Mouse (Mus musculus) macrophage (primary cell): ENCODE data around the gene Snx5. TPM values are rescaled to one million over a fixed set of nuclear protein-coding genes. Genes with fewer than 3 reads are reported as not detected.

Experiments used
- H3K27ac ChIP-seq: fragments of 350-480 bp; formaldehyde crosslinking; 2 replicates; pipeline ENCODE4 v1.9.0; 2021
- H3K36me3 ChIP-seq: fragments of 350-480 bp; formaldehyde crosslinking; 2 replicates; pipeline ENCODE4 v1.9.0; 2021; ENCODE audit errors: inconsistent target
- H3K4me3 ChIP-seq: fragments of 350-480 bp; formaldehyde crosslinking; 2 replicates; pipeline ENCODE4 v1.9.0; 2021; ENCODE audit errors: inconsistent target
- H3K79me2 ChIP-seq: fragments of 350-480 bp; formaldehyde crosslinking; 2 replicates; pipeline ENCODE4 v1.9.0; 2021; ENCODE audit errors: inconsistent target
- WGBS: methylation state at CpG from one replicate; pipeline ENCODE4 v1.1.7; 2026; ENCODE audit warnings: inconsistent platforms; ENCODE audit not compliant: missing documents; 5-methylcytosine and 5-hydroxymethylcytosine counted together
- polyA plus RNA-seq: library from polyadenylated mRNA; stranded (reverse); fragments of 250-400 nt; gene quantifications from 3 replicates; pipeline ENCODE4 v1.2.4, GENCODE M21; 2018; ENCODE audit warnings: inconsistent platforms

Gene Snx5
- polyA plus RNA-seq, 1 experiment from 2014 or later: 688 TPM

DNA sequence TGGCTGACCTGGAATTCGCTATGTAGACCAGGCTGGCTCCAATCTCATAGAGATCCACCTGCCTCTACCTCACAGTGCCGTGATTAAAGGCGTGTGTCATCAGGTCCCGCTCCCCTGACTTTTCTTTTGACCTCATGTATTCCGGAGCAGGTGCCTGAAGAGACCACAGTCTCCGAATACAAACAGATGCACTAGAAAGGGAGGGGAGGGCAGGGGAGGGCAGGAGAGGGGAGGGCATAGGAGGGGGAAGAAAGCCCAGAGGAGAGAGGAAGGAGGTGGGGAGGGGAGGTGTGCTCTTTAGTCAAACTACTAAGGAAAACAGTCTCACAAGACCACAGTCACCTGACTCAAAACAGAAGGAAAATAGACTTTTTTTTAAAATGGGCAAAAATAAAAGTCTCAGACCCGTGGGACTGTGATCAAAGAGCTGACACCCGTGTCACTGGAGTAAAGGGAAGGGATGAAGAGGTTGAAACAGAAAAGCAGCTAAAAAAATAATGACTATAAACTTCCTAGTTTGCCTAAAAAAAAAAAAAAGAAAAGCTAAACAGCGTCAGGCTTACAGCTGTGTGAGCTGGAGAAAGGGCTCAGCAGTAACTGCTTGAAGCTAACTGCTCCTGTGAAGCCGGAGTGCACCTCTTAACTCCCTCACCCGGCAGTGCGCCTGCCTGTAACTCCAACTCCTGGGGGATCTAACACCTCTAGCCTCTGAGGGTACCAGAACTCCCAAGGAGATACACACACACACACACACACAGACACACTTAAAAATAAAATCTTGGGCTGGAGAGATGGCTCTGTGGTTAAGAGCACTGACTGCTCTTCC is 42.0 kb downstream of the Snx5 start:
- 59% methylated on average over 8 of the region's 12 CpGs for WGBS
- no peak overlapping the region for H3K4me3 ChIP-seq
- no peaks in the 10 kb centered on the region for H3K36me3 ChIP-seq
- H3K79me2 ChIP-seq: no peaks in the 10 kb centered on the region
- H3K27ac ChIP-seq: no peak overlapping the region

DNA sequence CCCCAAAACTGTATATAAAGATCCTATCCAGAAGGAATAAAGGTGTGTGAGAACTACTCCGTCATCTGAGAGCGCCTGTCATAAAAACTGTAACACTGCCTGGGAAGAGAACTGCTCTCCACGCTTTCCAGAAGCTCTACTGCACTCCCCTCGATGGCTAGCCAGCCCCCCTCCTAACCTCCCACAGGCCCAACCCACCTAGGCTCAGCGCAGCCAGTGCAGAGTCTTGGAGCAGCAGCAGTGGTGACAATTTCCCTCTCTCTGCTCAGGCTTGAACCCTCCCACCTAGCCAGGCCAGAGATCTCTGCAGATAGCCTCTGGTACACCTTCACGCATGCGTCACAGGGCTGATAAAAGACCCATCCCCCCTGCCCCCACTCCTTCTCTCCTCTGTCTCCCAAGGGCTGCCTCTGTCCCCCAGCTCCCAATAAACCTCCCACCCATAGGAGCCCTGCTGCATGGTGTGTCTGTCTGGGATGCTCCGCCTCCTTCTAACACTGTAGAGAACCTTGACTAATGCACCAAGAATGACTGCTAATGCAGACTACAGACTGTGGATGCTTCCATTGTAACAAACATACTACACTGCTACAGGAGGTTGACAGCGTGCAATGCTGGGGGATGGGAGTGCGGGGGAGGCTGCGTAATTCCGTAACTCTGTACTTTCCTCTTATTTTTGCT is 43.7 kb downstream of the Snx5 start:
- no peaks in the 10 kb centered on the region for H3K79me2 ChIP-seq
- no peaks in the 10 kb centered on the region for H3K36me3 ChIP-seq
- H3K4me3 ChIP-seq: no peak overlapping the region
- 94% methylated on average over 10 of the region's 12 CpGs for WGBS
- no peak overlapping the region for H3K27ac ChIP-seq

DNA sequence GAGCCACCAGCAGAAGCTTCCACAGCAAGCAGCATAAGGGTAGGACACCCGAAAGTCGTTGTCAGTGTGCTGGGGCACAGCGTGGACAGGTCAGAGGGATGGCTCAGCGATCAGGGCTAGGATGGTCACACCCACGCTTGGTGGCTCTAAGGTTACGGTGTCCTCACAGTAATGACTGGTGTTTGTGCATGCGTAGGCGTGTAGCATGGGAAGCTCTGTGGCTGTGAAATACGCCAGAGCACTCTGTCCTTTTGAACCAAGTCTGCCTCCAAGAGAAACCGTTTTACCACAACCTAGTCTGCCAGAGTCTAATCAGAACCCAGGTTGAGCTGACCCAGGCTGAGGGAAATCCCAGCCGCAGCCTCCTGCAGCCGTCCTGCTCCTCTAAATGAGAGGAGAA is 46.4 kb downstream of the Snx5 start:
- no peaks in the 10 kb centered on the region for H3K36me3 ChIP-seq
- no peak overlapping the region for H3K4me3 ChIP-seq
- no peak overlapping the region for H3K27ac ChIP-seq
- H3K79me2 ChIP-seq: no peaks in the 10 kb centered on the region
- WGBS: 35% methylated on average over 12 of the region's 12 CpGs

DNA sequence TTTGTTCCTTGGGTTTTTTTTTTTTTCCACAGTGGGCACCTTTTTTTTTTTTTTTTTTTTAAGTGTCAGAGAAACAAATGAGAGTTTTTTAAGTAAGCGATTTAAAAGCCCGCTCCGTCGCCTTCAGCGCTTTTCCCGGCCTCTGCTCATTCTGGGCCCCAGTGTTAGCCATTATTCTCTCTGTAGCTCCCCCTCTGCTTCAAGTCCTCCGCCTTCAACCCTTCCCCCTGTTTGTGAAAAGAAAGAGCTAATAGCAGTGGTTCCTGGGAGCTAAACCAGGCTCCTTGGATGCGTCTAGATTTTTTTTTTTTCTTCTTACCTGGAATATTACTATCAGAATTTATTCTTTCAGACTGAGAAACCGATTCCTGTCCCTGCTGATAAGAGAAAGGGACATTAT is 55.1 kb downstream of the Snx5 start:
- WGBS: 92% methylated on average over 9 of the region's 9 CpGs
- Histone ChIP-seq H3K4me3 (no peak overlapping the region), H3K79me2 (no peaks in the 10 kb centered on the region), H3K27ac (peak overlapping the region; percentile 86), H3K36me3 (no peaks in the 10 kb centered on the region)

DNA sequence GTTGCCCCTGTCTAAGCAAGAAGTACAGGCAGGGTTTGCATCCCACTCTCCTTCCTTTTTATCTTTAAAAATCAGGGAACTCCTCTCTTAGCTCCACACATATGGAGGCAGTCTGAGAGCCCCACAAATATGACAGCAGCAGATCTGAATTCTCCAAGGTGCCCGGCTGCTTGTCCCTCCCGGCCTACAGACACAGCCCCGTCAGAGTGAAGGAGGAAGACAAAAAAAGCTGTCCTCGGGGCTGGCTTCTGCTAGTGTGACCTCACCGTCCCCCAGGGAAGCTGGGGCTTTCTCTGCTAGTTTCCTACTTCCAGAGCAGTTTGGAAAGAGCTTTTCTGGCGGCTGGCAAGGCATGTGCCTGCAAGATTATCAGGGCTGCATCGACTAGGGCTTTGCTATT is 55.5 kb downstream of the Snx5 start:
- Histone ChIP-seq H3K36me3 (no peaks in the 10 kb centered on the region), H3K4me3 (no peak overlapping the region), H3K79me2 (no peaks in the 10 kb centered on the region), H3K27ac (peak overlapping the region; percentile 86)
- WGBS: 7% methylated on average over 7 of the region's 7 CpGs

DNA sequence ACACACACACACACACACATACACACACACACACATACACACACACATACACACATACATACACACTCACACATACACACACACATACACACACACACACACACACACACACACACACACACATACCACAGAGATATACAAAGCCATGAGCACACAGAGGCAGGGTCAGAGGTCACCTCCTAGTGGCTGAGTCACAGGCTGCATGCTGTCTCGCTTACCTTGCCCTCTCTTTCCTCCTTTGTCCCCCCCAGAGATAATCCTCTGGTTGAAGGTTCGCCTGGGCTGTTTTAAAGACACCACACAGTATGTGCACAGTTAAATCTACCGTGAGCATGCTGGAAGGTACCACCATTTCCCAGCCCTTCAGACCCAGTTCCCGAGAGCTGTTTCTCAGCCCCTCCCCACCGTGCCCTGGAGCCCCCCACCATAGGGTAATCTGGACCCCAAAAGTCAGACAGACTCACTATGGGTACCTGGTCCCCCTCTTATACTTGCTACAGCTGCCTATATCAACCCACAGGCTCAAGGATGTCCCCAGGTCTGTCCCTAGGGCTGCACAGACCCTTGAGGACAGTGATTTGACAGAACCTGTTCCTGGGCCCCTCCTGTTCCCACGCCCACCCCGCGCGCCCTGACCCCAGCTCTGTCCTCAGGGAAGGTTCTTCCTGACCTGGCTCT is 56.1 kb downstream of the Snx5 start:
- WGBS: 86% methylated on average over 9 of the region's 9 CpGs
- Histone ChIP-seq H3K4me3 (no peak overlapping the region), H3K79me2 (no peaks in the 10 kb centered on the region), H3K27ac (peak overlapping the region; percentile 86), H3K36me3 (no peaks in the 10 kb centered on the region)

DNA sequence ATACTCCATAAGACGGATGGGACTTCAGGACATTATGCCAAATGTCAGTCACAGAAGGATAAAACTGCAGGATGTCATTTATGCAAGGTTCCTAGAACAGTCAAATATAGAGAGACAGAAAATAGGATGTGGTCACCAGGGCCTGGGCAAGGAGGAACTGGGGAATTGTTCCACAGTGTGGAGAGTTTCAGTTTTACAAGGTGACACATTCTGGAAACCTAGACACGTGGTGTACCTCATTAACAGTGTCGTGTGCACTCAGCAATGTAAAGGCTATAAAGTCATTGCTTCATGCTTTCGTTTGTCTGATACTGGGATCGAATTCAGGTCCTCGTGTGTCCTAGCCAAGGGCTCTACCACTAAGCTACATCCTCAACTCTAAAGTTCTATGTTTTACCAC is 56.9 kb downstream of the Snx5 start:
- WGBS: 7% methylated on average over 6 of the region's 6 CpGs

DNA sequence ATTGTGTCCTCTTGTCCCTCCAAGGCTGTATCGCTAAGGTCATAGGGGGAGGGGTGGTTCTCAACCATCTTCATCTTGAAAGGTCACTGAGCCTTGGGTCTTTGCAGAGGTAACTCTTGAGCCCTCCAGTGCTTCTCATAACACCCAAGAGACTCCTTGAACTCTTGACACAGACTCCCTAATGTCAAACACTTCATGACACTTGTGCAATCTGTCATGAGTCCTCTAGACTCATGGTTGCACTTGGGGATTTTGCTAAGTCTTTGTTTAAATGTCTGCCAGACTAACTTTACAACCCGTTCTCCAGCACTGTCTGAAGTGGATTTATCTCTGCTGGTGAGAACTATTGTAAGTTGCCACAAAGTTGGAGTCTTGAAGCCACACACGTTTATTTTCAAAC is 61.3 kb downstream of the Snx5 start:
- no peaks in the 10 kb centered on the region for H3K79me2 ChIP-seq
- 100% methylated on average over 3 of the region's 3 CpGs for WGBS

More for the DNA sequence above, 56.9 kb downstream of the Snx5 start:
- H3K79me2 ChIP-seq: no peaks in the 10 kb centered on the region
- no peaks in the 10 kb centered on the region for H3K36me3 ChIP-seq
- H3K27ac ChIP-seq: peak overlapping the region; percentile 86
- no peak overlapping the region for H3K4me3 ChIP-seq

DNA sequence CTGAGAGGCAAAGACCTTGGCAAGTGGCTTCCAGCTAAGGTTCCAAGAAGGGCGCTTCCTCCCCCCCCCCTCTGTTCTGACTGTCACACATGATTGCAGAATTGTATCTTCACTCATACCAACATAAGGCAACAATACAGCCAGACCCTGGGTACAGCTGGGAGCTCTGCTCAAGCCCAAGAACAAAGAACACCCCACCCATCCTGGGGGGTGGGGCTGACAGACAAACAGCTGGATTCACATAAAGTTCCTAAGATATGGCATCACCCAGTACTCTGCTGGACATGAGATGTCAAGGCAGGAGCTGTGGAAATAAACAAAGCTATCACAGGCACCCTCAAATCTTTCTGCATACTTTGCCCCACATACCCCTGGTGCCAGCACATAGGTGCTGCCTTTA is 63.3 kb downstream of the Snx5 start:
- H3K79me2 ChIP-seq: no peaks in the 10 kb centered on the region
- H3K36me3 ChIP-seq: no peaks in the 10 kb centered on the region
- 67% methylated on average over 1 of the region's 1 CpGs for WGBS
- H3K27ac ChIP-seq: no peak overlapping the region
- no peak overlapping the region for H3K4me3 ChIP-seq

More for the DNA sequence above, 61.3 kb downstream of the Snx5 start:
- H3K4me3 ChIP-seq: no peak overlapping the region
- no peaks in the 10 kb centered on the region for H3K36me3 ChIP-seq
- no peak overlapping the region for H3K27ac ChIP-seq

DNA sequence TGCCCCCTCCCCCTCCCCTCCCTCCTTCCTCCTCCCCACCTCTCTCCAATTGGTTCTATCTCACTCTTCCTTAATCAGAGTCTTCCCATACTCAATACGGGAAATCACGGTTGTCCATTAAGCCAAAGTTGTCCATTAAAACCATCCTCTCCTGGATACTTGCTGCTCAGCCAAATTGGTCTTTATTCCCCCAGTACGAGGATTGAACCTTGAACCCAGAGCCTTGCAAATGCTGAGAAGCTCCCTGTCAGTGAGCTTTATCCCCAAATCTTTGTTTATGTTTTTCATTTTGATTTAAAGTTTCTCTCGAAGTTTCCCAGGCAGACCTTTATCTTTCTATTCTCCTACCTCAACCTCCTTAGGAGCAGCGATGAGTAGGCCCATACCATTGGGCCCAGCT is 67.7 kb downstream of the Snx5 start:
- WGBS: 84% methylated on average over 5 of the region's 5 CpGs
- no peaks in the 10 kb centered on the region for H3K36me3 ChIP-seq
- no peaks in the 10 kb centered on the region for H3K79me2 ChIP-seq

DNA sequence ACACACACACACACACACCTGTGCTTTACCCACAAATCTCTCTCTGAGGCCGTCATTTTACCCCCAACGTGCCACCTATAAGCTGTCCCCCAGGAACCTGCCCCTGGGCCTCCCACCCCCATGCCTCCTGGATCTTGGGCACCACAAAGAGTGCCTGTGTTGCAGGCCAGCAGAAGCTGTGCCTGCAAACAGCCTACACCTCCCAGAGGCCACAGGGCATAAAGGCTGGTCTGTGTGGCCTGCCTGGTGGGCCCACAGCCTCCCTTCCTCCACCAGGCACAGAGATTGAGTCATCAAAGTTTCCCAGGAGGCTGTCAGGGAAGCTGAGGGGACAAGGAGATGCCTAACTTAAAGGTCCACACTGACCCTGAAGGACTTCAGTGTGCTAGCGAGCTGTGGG is 68.1 kb downstream of the Snx5 start:
- Histone ChIP-seq H3K36me3 (no peaks in the 10 kb centered on the region), H3K27ac (no peak overlapping the region)
- WGBS: 93% methylated on average over 3 of the region's 3 CpGs

More for the DNA sequence above, 67.7 kb downstream of the Snx5 start:
- H3K27ac ChIP-seq: no peak overlapping the region
- no peak overlapping the region for H3K4me3 ChIP-seq

DNA sequence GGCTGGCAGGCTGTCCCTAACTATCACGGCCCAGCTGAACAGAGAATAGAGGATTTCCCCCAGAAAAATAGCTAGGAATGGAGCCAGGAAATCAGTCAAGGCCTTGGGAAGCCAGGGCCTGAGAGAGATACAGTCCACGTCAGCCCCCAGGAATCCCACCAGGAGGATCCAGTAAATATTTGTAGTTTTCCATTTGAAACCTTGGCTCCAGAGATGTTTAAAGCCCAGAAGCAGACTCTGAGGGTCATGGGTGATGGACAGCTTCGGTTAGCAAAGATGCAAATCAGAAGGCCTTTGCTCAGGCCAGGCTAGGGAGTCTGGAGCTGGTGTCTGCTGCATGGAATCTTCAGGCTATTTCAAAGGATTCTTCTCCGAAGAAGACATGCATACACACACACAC is 68.6 kb downstream of the Snx5 start:
- Histone ChIP-seq H3K36me3 (no peaks in the 10 kb centered on the region), H3K79me2 (no peaks in the 10 kb centered on the region), H3K4me3 (no peak overlapping the region), H3K27ac (no peak overlapping the region)
- WGBS: 90% methylated on average over 4 of the region's 4 CpGs

More for the DNA sequence above, 68.1 kb downstream of the Snx5 start:
- no peak overlapping the region for H3K4me3 ChIP-seq
- H3K79me2 ChIP-seq: no peaks in the 10 kb centered on the region
